Mouse (Mus musculus): ENCODE measurements around the gene Shisa8. TPM values are rescaled to one million over a fixed set of nuclear protein-coding genes. Genes with fewer than 3 reads are reported as not detected.

The Shisa8 gene
- total RNA-seq, 4 experiments from 2014 or later, result 3.1 to 5.3 (median 5.0) TPM

- no peak for DNase-seq (ENCODE audit: low spot score in 2 of 2)
Observed at GRCm38 (mm10) chr15:82223657-82224601, 11.3 kb upstream of the Shisa8 start, which contains the start of gene Tnfrsf13c. Tnfrsf13c (minus strand) TSS chr15:82224369.

- DNase-seq (ENCODE audit: low spot score in 2 of 2), result no peak
Observed at GRCm38 (mm10) chr15:82223251-82223650, 10.6 kb upstream of the Shisa8 start.

GRCm38 (mm10) chr15:82221104-82221860, 8.7 kb upstream of the Shisa8 start:
- DNase-seq (ENCODE audit: low spot score in 2 of 2), result no peak

- DNase-seq (ENCODE audit: low spot score in 2 of 2), result no peak
Observed at GRCm38 (mm10) chr15:82220003-82220675, 7.5 kb upstream of the Shisa8 start.

- DNase-seq (ENCODE audit: low spot score in 2 of 2), result no peak
Observed at GRCm38 (mm10) chr15:82218778-82219666, 6.4 kb upstream of the Shisa8 start.

- no peak for DNase-seq (ENCODE audit: low spot score in 2 of 2)
Observed at GRCm38 (mm10) chr15:82217980-82218379, 5.4 kb upstream of the Shisa8 start.

GRCm38 (mm10) chr15:82217039-82217438, 4.4 kb upstream of the Shisa8 start:
- DNase-seq (ENCODE audit: low spot score in 2 of 2), result no peak

GRCm38 (mm10) chr15:82216142-82216827, 3.7 kb upstream of the Shisa8 start:
- no peak for DNase-seq (ENCODE audit: low spot score in 2 of 2)

GRCm38 (mm10) chr15:82215332-82216046, 2.9 kb upstream of the Shisa8 start:
- DNase-seq (ENCODE audit: low spot score in 2 of 2), result no peak

- no peak for DNase-seq (ENCODE audit: low spot score in 2 of 2)
Observed at GRCm38 (mm10) chr15:82213222-82213621, 607 bp upstream of the Shisa8 start.

GRCm38 (mm10) chr15:82211911-82212751, 484 bp downstream of the Shisa8 start:
- DNase-seq (ENCODE audit: low spot score in 2 of 2), result no peak

GRCm38 (mm10) chr15:82211281-82211680, 1.3 kb downstream of the Shisa8 start:
- no peak for DNase-seq (ENCODE audit: low spot score in 2 of 2)

GRCm38 (mm10) chr15:82210801-82211200, 1.8 kb downstream of the Shisa8 start:
- no peak for DNase-seq (ENCODE audit: low spot score in 2 of 2)

- DNase-seq (ENCODE audit: low spot score in 2 of 2), result no peak
Observed at GRCm38 (mm10) chr15:82209295-82210050, 3.1 kb downstream of the Shisa8 start.

GRCm38 (mm10) chr15:82208307-82208706, 4.3 kb downstream of the Shisa8 start:
- no peak for DNase-seq (ENCODE audit: low spot score in 2 of 2)

- no peak for DNase-seq (ENCODE audit: low spot score in 2 of 2)
Observed at GRCm38 (mm10) chr15:82207504-82208219, 5.0 kb downstream of the Shisa8 start.

GRCm38 (mm10) chr15:82207105-82207459, 5.5 kb downstream of the Shisa8 start:
- DNase-seq (ENCODE audit: low spot score in 2 of 2), result no peak
